Mouse (Mus musculus): Measurements from ENCODE around the gene Taf5l. TPM values are rescaled to one million over a fixed set of nuclear protein-coding genes. Genes with fewer than 3 reads are reported as not detected.

The Taf5l gene
- total and polyA plus RNA-seq, 3 experiments: 86.3 to 88.4 TPM; not detected in 1

GRCm38 (mm10) chr8:123949686-123949986 lies 71.6 kb downstream of the Taf5l start:
- peak overlapping the region; percentile 83 to 85 for H3K4me3 ChIP-seq (ENCODE audit: control insufficient read depth in 1 of 2, insufficient read depth in 1 of 2, low read depth in 2 of 2, low read length in 2 of 2)
- H3K9me3 ChIP-seq (replicated peaks; ENCODE audit: insufficient read depth, low read length): no peaks in the 10 kb centered on the region
- peaks cover 16% of the 10 kb centered on the region for H3K79me2 ChIP-seq (ENCODE audit: control insufficient read depth, insufficient read depth, low read length, poor library complexity)
- no peaks in the 10 kb centered on the region for H3K27me3 ChIP-seq (ENCODE audit: control insufficient read depth in 1 of 2, insufficient read depth in 2 of 2, low read length in 2 of 2)
- no peak for DNase-seq (ENCODE audit: low read depth, low spot score)
- H3K27ac ChIP-seq (ENCODE audit: control insufficient read depth, low read depth, low read length): peak overlapping the region; percentile 60
- H3K4me1 ChIP-seq (ENCODE audit: control insufficient read depth in 1 of 2, insufficient read depth in 2 of 2, low read length in 2 of 2): peaks cover 3% of the 10 kb centered on the region in 2 experiments; a peak in 1 of 4 replicates
- TF ChIP-seq POLR2A (IDR thresholded peaks at IDR 0.05; ENCODE audit: control insufficient read depth in 1 of 2, insufficient read depth in 1 of 2, low read depth in 1 of 2, low read length in 2 of 2, poor library complexity in 1 of 2): no peak
- 0 out of 2 replicates have a peak, but pooled peaks have one; percentile 32 for TF ChIP-seq CHD1 (IDR thresholded peaks at IDR 0.05; ENCODE audit: low read depth, low read length)
- no peak for TF ChIP-seq ZMIZ1 (IDR thresholded peaks at IDR 0.05; ENCODE audit: low read depth, low read length)
- TF ChIP-seq HCFC1 (IDR thresholded peaks at IDR 0.05; ENCODE audit: low read depth, low read length): no peak
- peak overlapping the region; percentile 89 for H3K9ac ChIP-seq (ENCODE audit: control insufficient read depth, low read depth, low read length, poor library complexity, severe bottlenecking)
- H3K36me3 ChIP-seq (ENCODE audit: control insufficient read depth in 1 of 2, insufficient read depth in 2 of 2, low read length in 2 of 2): peaks cover 3 to 4% of the 10 kb centered on the region in 2 experiments; a peak in 3 of 4 replicates

GRCm38 (mm10) chr8:123948942-123949685 lies 72.1 kb downstream of the Taf5l start, which contains the start of gene Nup133:
Nup133 (minus strand) TSS chr8:123949265.
- Histone ChIP-seq H3K9ac (ENCODE audit: control insufficient read depth, low read depth, low read length, poor library complexity, severe bottlenecking) (peak within 1 kb of the TSS; percentile 89), H3K4me3 (ENCODE audit: control insufficient read depth in 1 of 2, insufficient read depth in 1 of 2, low read depth in 2 of 2, low read length in 2 of 2) (peak within 1 kb of the TSS; percentile 83 to 85), H3K36me3 (ENCODE audit: control insufficient read depth in 1 of 2, insufficient read depth in 2 of 2, low read length in 2 of 2) (peaks cover 3 to 4% of the 10 kb centered on the region in 2 experiments; a peak in 3 of 4 replicates), H3K9me3 (replicated peaks; ENCODE audit: insufficient read depth, low read length) (no peaks in the 10 kb centered on the region), H3K79me2 (ENCODE audit: control insufficient read depth, insufficient read depth, low read length, poor library complexity) (peaks cover 17% of the 10 kb centered on the region), H3K4me1 (ENCODE audit: control insufficient read depth in 1 of 2, insufficient read depth in 2 of 2, low read length in 2 of 2) (peaks cover 3% of the 10 kb centered on the region in 2 experiments; a peak in 1 of 4 replicates), H3K27ac (ENCODE audit: control insufficient read depth, low read depth, low read length) (peak within 1 kb of the TSS; percentile 60), H3K27me3 (ENCODE audit: control insufficient read depth in 1 of 2, insufficient read depth in 2 of 2, low read length in 2 of 2) (no peaks in the 10 kb centered on the region)
- peak; percentile 99 for DNase-seq (ENCODE audit: low read depth, low spot score)
- TF ChIP-seq ZNF384 (IDR thresholded peaks at IDR 0.05; ENCODE audit: low read depth, low read length) (no peak), MAX (IDR thresholded peaks at IDR 0.05; ENCODE audit: low read length) (peak; percentile 52; the same call in 1 of the 2 replicates), SMC3 (IDR thresholded peaks at IDR 0.05; ENCODE audit: low read depth, low read length) (no peak), USF2 (IDR thresholded peaks at IDR 0.05; ENCODE audit: borderline replicate concordance in 1 of 2, insufficient read depth in 1 of 2, low read depth in 1 of 2, low read length in 2 of 2) (no peak), POLR2A (IDR thresholded peaks at IDR 0.05; ENCODE audit: control insufficient read depth in 1 of 2, insufficient read depth in 1 of 2, low read depth in 1 of 2, low read length in 2 of 2, poor library complexity in 1 of 2) (peak; percentile 61 to 87), ETS1 (IDR thresholded peaks at IDR 0.05; ENCODE audit: low read depth, low read length) (no peak; the same call in 1 of the 2 replicates), CHD2 (IDR thresholded peaks at IDR 0.05; ENCODE audit: low read length) (peak; percentile 62; the same call in 1 of the 2 replicates), UBTF (IDR thresholded peaks at IDR 0.05; ENCODE audit: borderline replicate concordance, insufficient read depth, low read depth, low read length) (no peak), CHD1 (IDR thresholded peaks at IDR 0.05; ENCODE audit: low read depth, low read length) (no peak), MAFK (IDR thresholded peaks at IDR 0.05; ENCODE audit: borderline replicate concordance, low read depth, low read length) (no peak), SIN3A (IDR thresholded peaks at IDR 0.05; ENCODE audit: low read length) (peak; percentile 98), ZMIZ1 (IDR thresholded peaks at IDR 0.05; ENCODE audit: low read depth, low read length) (peak; percentile 22; the same call in 1 of the 2 replicates), ELF1 (IDR thresholded peaks at IDR 0.05; ENCODE audit: low read depth, low read length) (peak; percentile 83), MXI1 (IDR thresholded peaks at IDR 0.05; ENCODE audit: low read depth, low read length) (peak; percentile 98), RAD21 (IDR thresholded peaks at IDR 0.05; ENCODE audit: low read depth, low read length) (no peak), ZKSCAN1 (IDR thresholded peaks at IDR 0.05; ENCODE audit: low read depth, low read length) (no peak), NRF1 (IDR thresholded peaks at IDR 0.05; ENCODE audit: insufficient read depth, low read depth, low read length, poor library complexity, severe bottlenecking) (no peak), MYB (IDR thresholded peaks at IDR 0.05; ENCODE audit: low read depth, low read length) (no peak), BHLHE40 (IDR thresholded peaks at IDR 0.05; ENCODE audit: borderline replicate concordance, low read depth, low read length) (no peak), CTCF (IDR thresholded peaks at IDR 0.05 in 2 of 3, conservative IDR thresholded peaks at IDR 0.05 in 1 of 3; ENCODE audit: control insufficient read depth in 1 of 3, insufficient read depth in 1 of 3, low read depth in 2 of 3, low read length in 3 of 3, poor library complexity in 1 of 3, severe bottlenecking in 1 of 3) (no peak), POLR2AphosphoS5 (IDR thresholded peaks at IDR 0.05; ENCODE audit: borderline replicate concordance, low read depth, low read length) (no peak), TAL1 (IDR thresholded peaks at IDR 0.05; ENCODE audit: low read length) (no peak), TCF12 (IDR thresholded peaks at IDR 0.05; ENCODE audit: low read depth, low read length) (peak; percentile 20; the same call in 1 of the 2 replicates), MEF2A (IDR thresholded peaks at IDR 0.05; ENCODE audit: extremely low read depth, insufficient replicate concordance, low read depth, low read length, poor library complexity, severe bottlenecking) (no peak), KAT2A (conservative IDR thresholded peaks at IDR 0.05; ENCODE audit: low read depth, low read length) (peak; percentile 78), TBP (IDR thresholded peaks at IDR 0.05; ENCODE audit: low read depth, low read length) (peak; percentile 75), E2F4 (IDR thresholded peaks at IDR 0.05; ENCODE audit: borderline replicate concordance, low read depth, low read length) (peak; percentile 60; the same call in 1 of the 2 replicates)
